Mouse (Mus musculus): ENCODE results near the gene Pacsin2.

DNA sequence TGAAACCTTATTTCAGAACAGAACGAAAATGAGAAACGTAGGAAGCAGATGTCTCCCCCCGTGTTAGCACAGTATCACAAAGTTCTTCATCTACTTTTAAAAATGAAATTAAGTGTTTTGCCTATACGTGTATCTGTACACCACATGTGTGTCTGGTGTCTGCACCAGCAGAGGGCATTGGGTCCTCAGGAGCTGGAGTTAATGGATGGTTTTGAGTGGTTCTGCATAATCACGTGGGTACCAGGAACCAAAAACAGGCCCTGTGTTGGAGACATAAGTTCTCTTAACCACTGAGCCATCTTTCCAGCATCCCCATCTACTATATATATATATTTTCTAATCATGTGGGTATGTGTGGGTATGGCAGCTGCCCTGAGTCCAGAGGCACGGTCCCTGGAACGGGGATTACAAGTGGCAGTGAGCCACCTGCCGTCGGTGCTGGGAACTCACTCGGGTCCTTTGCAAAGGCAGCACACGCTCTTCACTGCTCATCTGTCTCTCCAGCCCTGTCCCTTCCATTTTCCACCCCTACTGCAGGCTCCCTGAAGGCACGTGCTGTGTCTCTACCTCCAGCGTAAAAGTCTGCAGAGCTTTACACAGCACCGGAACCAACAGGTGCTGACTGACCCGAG, 118.4 kb downstream of the Pacsin2 start:
- TF ChIP-seq CTCF (IDR thresholded peaks at IDR 0.05; ENCODE audit: borderline replicate concordance, insufficient read depth, low read length) (no peak), POLR2A (IDR thresholded peaks at IDR 0.05; ENCODE audit: low read depth, low read length) (no peak)

All from embryonic fibroblast, embryonic 13.5 days (primary cell).